Mouse (Mus musculus) limb, embryonic 12.5 days (tissue): Measurements from ENCODE around the gene Ulk2. TPM values are rescaled to one million over a fixed set of nuclear protein-coding genes. Genes with fewer than 3 reads are reported as not detected.

Experiments used
- polyA plus RNA-seq: library from polyadenylated mRNA; unstranded; fragments of >200 nt; fragmentation: Nextera tagmentation; extraction: Ambion mirVana; gene quantifications from 2 replicates; pipeline ENCODE4 v1.2.1, GENCODE M21; 2016

Ulk2 gene
- polyA plus RNA-seq, 1 experiment from 2014 or later = 19.7 TPM

Other genes with a start within 250 kb of the Ulk2 start
- 5.4 and 6.1 TPM in 2 replicates for gene Grap, start 201.8 kb downstream of the Ulk2 start, polyA plus RNA-seq
- 2.2 and 2.6 TPM in 2 replicates for gene Fam83g, start 171.0 kb downstream of the Ulk2 start, polyA plus RNA-seq
- 0.14 TPM in 2 replicates for gene Slc5a10, start 134.2 kb downstream of the Ulk2 start, polyA plus RNA-seq
- 30.1 and 34.0 TPM in 2 replicates for gene Prpsap2, start 93.0 kb downstream of the Ulk2 start, polyA plus RNA-seq
- gene Akap10, start 75.2 kb upstream of the Ulk2 start, polyA plus RNA-seq = 21.1 and 22.7 TPM in 2 replicates
- gene Specc1, start 101.7 kb upstream of the Ulk2 start, polyA plus RNA-seq = 13.8 and 16.4 TPM in 2 replicates